ENCODE assay signal across 8 mouse cellular contexts in the genomic region with DNA sequence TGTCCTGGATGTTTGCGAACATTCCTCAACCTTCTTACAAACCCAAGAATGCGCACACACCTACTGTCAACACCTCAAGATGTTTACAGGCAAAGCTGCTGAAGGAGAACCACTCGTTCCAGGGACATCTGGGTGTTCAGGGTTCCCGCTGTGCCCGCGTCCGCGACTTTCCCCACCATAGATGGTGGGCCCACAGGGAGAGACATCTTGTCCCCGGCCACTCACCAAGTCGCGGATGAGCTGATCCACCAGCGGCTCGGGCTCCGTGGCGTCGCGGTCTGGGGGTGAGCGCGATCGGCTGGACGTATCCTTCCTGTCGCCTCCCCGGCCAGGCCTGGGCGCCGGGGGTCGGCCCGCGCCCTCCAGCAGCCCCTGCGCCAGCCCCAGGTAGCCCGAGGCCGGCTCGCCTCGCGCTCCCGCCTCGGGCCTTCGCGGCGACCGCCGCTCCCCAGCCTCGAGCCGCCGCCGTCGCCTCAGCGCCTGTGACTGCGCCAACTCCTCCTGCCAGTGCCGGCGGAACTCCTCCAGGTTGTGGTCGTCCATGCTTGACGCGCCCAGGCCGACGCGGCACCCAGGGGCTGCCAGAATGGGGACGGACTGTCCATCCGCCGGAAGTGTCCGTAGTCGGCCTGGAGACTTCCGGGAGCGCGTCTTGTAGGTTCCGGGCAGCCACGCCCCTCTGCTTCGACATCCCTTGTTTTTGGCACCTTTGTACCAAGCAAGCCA. TPM values are rescaled to one million over a fixed set of nuclear protein-coding genes. Genes with fewer than 3 reads are reported as not detected.
DNase-seq lines count a peak whose midpoint lies in the region; ATAC-seq and TF ChIP-seq lines count a peak whose summit lies in the region.

A gene (minus strand): TSS at position 626 of the 726 bp plus-strand sequence.

- no peak for TF ChIP-seq CTCF in lung, postnatal 0 days (IDR thresholded peaks at IDR 0.05)

- H3K36me3 ChIP-seq in hindbrain, embryonic 10.5 days = peaks cover 36% of the 10 kb centered on the region
- no peaks in the 10 kb centered on the region for H3K36me3 ChIP-seq in lung, postnatal 0 days (ENCODE audit: insufficient read depth, low read length)

- H3K9ac ChIP-seq in lung, postnatal 0 days (replicated peaks; ENCODE audit: low read depth) = peak within 1 kb of the TSS; percentile 96

- H3K27ac ChIP-seq in hindbrain, embryonic 10.5 days = peak within 1 kb of the TSS; percentile 92
- peak within 1 kb of the TSS; percentile 96 for H3K27ac ChIP-seq in lung, postnatal 0 days (ENCODE audit: low read length)

- peaks cover 20% of the 10 kb centered on the region for H3K4me1 ChIP-seq in hindbrain, embryonic 10.5 days (replicated peaks)
- 0 out of 2 replicates have a peak, but pooled peaks cover 7% of the 10 kb centered on the region for H3K4me1 ChIP-seq in lung, postnatal 0 days (ENCODE audit: insufficient read depth, low read depth, low read length)

- peak; percentile 96 for DNase-seq in MN1 (ENCODE audit: low spot score)
- DNase-seq in cerebellum, adult 9-10 months = peak; percentile 83
- DNase-seq in hindbrain, embryonic 10.5 days (ENCODE audit: low spot score) = peak; percentile 90
- DNase-seq in layer of hippocampus, adult 9-11 months = peak; percentile 82
- DNase-seq in lung, postnatal 0 days (ENCODE audit: low spot score) = peak; percentile 91
- DNase-seq in ovary, postnatal 14 days (ENCODE audit: low spot score) = peak; percentile 88
- peak; percentile 31 for DNase-seq in thymus, postnatal 25 days

- peak within 1 kb of the TSS; percentile 76 for H3K4me3 ChIP-seq in hindbrain, embryonic 10.5 days
- peak within 1 kb of the TSS; percentile 88 for H3K4me3 ChIP-seq in lung, postnatal 0 days (ENCODE audit: low read depth, low read length)

- H3K9me3 ChIP-seq in hindbrain, embryonic 10.5 days = no peaks in the 10 kb centered on the region
- H3K9me3 ChIP-seq in lung, postnatal 0 days (ENCODE audit: low read length) = no peaks in the 10 kb centered on the region

- peak within 1 kb of the TSS; percentile 76 for H3K4me2 ChIP-seq in lung, postnatal 0 days (replicated peaks; ENCODE audit: low read depth, low read length)

- ATAC-seq in frontal cortex, adult (ENCODE audit: low TSS enrichment) = peak; percentile 91
- ATAC-seq in lung, postnatal 0 days = peak; percentile 91

- H3K27me3 ChIP-seq in hindbrain, embryonic 10.5 days (ENCODE audit: insufficient read depth, poor library complexity, severe bottlenecking) = no peaks in the 10 kb centered on the region
- H3K27me3 ChIP-seq in lung, postnatal 0 days (replicated peaks; ENCODE audit: insufficient read depth, low read length) = no peaks in the 10 kb centered on the region

- 1% methylated on average over 65 of the region's 67 CpGs for WGBS in hindbrain, embryonic 10.5 days
- whole genome bisulfite sequencing in lung, postnatal 0 days = 1% methylated on average over 56 of the region's 67 CpGs

- TF ChIP-seq EP300 in lung, postnatal 0 days (IDR thresholded peaks at IDR 0.05) = peak; percentile 91

RNA-seq across cellular contexts. Expression of the gene that starts here (rescaled TPM):
- 35.0 and 36.8 TPM in 2 replicates for polyA plus RNA-seq in hindbrain, embryonic 10.5 days (2016; fragmentation: Nextera tagmentation; extraction: Ambion mirVana)
- polyA plus RNA-seq in lung, postnatal 0 days (2015; fragmentation: Nextera tagmentation; extraction: Ambion mirVana) = 27.9 and 31.0 TPM in 2 replicates

Comparison
In these comparisons a context has a peak if more than half of its experiments do, and no peak if none do; other contexts are left out.
1. Peak in every context shown above with its lines: DNase-seq, ATAC-seq, H3K4me3 ChIP-seq and H3K27ac ChIP-seq.
2. DNase-seq: peak in every context shown above with its lines; median percentile 96 in MN1; 91 in lung, postnatal 0 days; 90 in hindbrain, embryonic 10.5 days; 88 in ovary, postnatal 14 days; 83 in cerebellum, adult 9-10 months; 82 in layer of hippocampus, adult 9-11 months; 31 in thymus, postnatal 25 days.